Mouse (Mus musculus): ENCODE data around the gene Cacng2.

DNA sequence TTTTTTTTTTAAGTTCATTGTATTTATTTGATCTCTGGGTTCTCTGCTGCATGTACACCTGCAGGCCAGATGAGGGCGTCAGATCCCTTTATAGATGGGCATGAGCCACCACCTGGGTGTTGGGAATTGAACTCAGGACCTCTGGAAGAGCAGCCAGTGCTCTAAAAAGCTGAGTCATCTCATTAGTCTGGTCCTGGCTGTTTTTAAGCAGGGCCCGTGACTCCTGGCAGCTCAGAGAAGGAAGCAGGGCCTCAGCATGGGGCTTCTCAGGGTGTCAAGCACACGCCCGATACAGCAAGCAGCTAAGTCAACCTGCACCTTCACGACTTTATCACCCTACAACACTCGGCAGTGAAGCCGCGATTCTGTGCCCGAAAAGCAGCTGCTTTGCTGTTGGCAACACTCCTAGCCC lies 154.7 kb downstream of the Cacng2 start:
- TF ChIP-seq CTCF (IDR thresholded peaks at IDR 0.05; ENCODE audit: low read depth) (no peak), EP300 (IDR thresholded peaks at IDR 0.05; ENCODE audit: low read depth) (no peak)
